Mouse (Mus musculus): ENCODE measurements around the gene Nup210. TPM values are rescaled to one million over a fixed set of nuclear protein-coding genes. Genes with fewer than 3 reads are reported as not detected.

The Nup210 gene
- polyA plus RNA-seq, 2 experiments from 2014 or later = 61.6 to 82.1 TPM

Other genes starting within 250 kb of the Nup210 start
- gene Iqsec1, start 128.1 kb downstream of the Nup210 start, polyA plus RNA-seq (2017; shearing (Covaris generic)) = 10 to 100 TPM in 1 of 2 experiments, 1 to 10 TPM in 1; 6.7 to 10.2 TPM
- 1 to 10 TPM in 1 of 2 experiments, under 1 TPM in 1; 0.54 to 1.3 TPM for gene Hdac11, start 39.8 kb upstream of the Nup210 start, polyA plus RNA-seq (2017; shearing (Covaris generic))
- under 1 TPM in 1 of 2 experiments, not detected in 1; 0.48 TPM for gene Fbln2, start 95.6 kb upstream of the Nup210 start, polyA plus RNA-seq (2017; shearing (Covaris generic))